Mouse (Mus musculus) forebrain, embryonic 12.5 days (tissue): ENCODE data around the gene Gm5426. TPM values are rescaled to one million over a fixed set of nuclear protein-coding genes. Genes with fewer than 3 reads are reported as not detected.
"Not testable (repeated sequence)": the region's sequence is repeated elsewhere in the genome, so short reads cannot be mapped to it uniquely, and the experiment has no call there.

Experiments used
- ATAC-seq: fragments of 200-750 bp; cut with Nextera tagmentation; 2 replicates; pipeline ENCODE4 v1.8.0; 2017; ENCODE audit warnings: moderate TSS enrichment; ENCODE audit not compliant: low FRiP score
- H3K27ac ChIP-seq: fragments of 300-500 bp; sonication (generic); 2 replicates; pipeline ENCODE4 v1.5.1; 2016; ENCODE audit warnings: mild to moderate bottlenecking
- H3K27me3 ChIP-seq: fragments of 300-500 bp; sonication (generic); 2 replicates; pipeline ENCODE4 v1.6.1; 2016; ENCODE audit warnings: mild to moderate bottlenecking
- H3K36me3 ChIP-seq: fragments of 300-500 bp; sonication (generic); replicated peaks from 2 replicates; pipeline ENCODE4 v1.6.1; 2016; ENCODE audit warnings: mild to moderate bottlenecking
- H3K4me1 ChIP-seq: fragments of 300-500 bp; sonication (generic); 2 replicates; pipeline ENCODE4 v1.6.1; 2016
- H3K4me2 ChIP-seq: fragments of 300-500 bp; sonication (generic); 2 replicates; pipeline ENCODE4 v1.6.1; 2016; ENCODE audit warnings: mild to moderate bottlenecking, moderate library complexity
- H3K4me3 ChIP-seq: fragments of 300-500 bp; sonication (generic); replicated peaks from 2 replicates; pipeline ENCODE4 v1.5.1; 2016; ENCODE audit warnings: mild to moderate bottlenecking
- H3K9ac ChIP-seq: fragments of 300-500 bp; sonication (generic); 2 replicates; pipeline ENCODE4 v1.6.1; 2016; ENCODE audit warnings: mild to moderate bottlenecking
- H3K9me3 ChIP-seq: fragments of 300-500 bp; sonication (generic); 2 replicates; pipeline ENCODE4 v1.6.1; 2016
- WGBS: fragments of 180-500 bp; shearing (Covaris S2); methylation state at CpG from one replicate; pipeline ENCODE4 v1.1.7; 2016; 5-methylcytosine and 5-hydroxymethylcytosine counted together
- polyA plus RNA-seq: library from polyadenylated mRNA; unstranded; fragments of >200 nt; fragmentation: Nextera tagmentation; extraction: Ambion mirVana; gene quantifications from 2 replicates; pipeline ENCODE4 v1.2.1, GENCODE M21; 2016

Gm5426 gene
- polyA plus RNA-seq, result not detected in 2 replicates

GRCm38 (mm10) chr10:96136451-96136850 lies at the start of gene Gm5426:
Gene Gm5426, plus strand, starts transcription at chr10:96136603.
- not testable (repeated sequence) for H3K9me3 ChIP-seq, H3K36me3 ChIP-seq, ATAC-seq, H3K4me3 ChIP-seq, H3K27me3 ChIP-seq, H3K4me2 ChIP-seq, H3K4me1 ChIP-seq, H3K27ac ChIP-seq, H3K9ac ChIP-seq
- WGBS, result 98% methylated on average over 6 of the region's 6 CpGs

DNA sequence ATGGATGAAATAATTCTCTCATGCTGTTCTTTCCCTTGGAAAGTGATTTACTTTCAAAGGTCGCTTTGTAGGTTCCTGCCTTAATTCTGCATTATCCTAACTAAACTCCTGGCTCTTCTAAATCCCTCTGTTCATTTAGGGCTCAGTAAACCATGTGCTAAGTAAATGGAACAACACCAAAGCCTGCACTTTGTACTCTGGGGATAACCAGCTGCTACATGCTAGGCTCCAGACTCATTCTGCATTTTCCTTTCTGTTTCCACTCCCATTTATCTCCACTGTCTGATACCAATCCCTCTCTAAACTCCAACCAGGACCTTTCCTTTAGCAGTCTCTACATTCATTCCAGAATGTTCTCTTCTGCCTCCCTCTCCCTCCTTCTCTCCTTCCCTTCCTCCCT lies 46.7 kb upstream of the Gm5426 start:
- no peak overlapping the region for H3K27ac ChIP-seq
- no peaks in the 10 kb centered on the region for H3K4me1 ChIP-seq
- H3K4me3 ChIP-seq, result no peak overlapping the region
- 31% methylated on average over 1 of the region's 1 CpGs for WGBS
- H3K27me3 ChIP-seq, result peaks cover 3% of the 10 kb centered on the region; the same call in 1 of the 2 replicates
- H3K9me3 ChIP-seq, result no peaks in the 10 kb centered on the region
- no peak overlapping the region for H3K4me2 ChIP-seq
- ATAC-seq, result no peak
- H3K36me3 ChIP-seq, result no peaks in the 10 kb centered on the region
- H3K9ac ChIP-seq, result no peak overlapping the region

GRCm38 (mm10) chr10:96090388-96090787 lies 46.0 kb upstream of the Gm5426 start:
- Histone ChIP-seq H3K4me1 (no peaks in the 10 kb centered on the region; the same call in 1 of the 2 replicates), H3K36me3 (no peaks in the 10 kb centered on the region), H3K4me2 (no peak overlapping the region), H3K9ac (no peak overlapping the region), H3K4me3 (no peak overlapping the region), H3K27ac (no peak overlapping the region), H3K9me3 (no peaks in the 10 kb centered on the region), H3K27me3 (peaks cover 3% of the 10 kb centered on the region; the same call in 1 of the 2 replicates)
- 84% methylated on average over 3 of the region's 3 CpGs for WGBS
- ATAC-seq, result no peak

DNA sequence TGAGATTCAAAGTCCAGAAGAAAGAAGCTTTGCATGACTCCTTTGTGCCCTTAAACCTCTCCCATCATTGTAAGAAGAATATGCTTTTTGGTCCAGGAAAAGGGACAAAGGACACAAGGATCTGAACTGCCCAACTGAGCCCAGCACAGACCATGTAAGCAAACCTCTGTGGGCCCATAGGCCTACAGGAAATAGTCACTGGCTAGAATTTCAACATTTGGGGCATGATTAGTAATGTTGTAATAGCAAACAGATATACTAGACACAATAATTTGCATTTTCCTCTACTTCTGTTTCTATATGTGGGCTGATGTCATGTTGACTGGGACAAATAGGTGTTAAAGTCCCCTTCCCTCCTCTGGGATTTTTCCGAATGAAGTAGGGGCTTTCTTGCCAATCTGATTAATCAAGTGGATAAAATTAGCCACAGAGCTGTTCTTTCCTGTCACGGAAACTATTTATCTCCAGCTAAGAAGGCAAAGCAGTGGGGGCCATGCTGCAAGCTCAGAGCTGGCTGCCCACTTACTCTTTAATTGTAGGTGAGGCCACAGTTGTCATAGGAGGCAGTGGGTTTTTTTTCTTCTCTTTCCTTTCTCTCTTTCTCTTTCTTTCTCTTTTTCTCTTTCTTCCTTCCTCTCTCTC lies 42.4 kb upstream of the Gm5426 start:
- Histone ChIP-seq H3K27ac (no peak overlapping the region), H3K4me2 (no peak overlapping the region), H3K4me3 (no peak overlapping the region), H3K27me3 (peaks cover 6% of the 10 kb centered on the region; the same call in 1 of the 2 replicates), H3K4me1 (no peaks in the 10 kb centered on the region; the same call in 1 of the 2 replicates), H3K9ac (no peak overlapping the region), H3K9me3 (no peaks in the 10 kb centered on the region), H3K36me3 (no peaks in the 10 kb centered on the region)
- ATAC-seq, result no peak
- WGBS, result 18% methylated on average over 2 of the region's 2 CpGs

DNA sequence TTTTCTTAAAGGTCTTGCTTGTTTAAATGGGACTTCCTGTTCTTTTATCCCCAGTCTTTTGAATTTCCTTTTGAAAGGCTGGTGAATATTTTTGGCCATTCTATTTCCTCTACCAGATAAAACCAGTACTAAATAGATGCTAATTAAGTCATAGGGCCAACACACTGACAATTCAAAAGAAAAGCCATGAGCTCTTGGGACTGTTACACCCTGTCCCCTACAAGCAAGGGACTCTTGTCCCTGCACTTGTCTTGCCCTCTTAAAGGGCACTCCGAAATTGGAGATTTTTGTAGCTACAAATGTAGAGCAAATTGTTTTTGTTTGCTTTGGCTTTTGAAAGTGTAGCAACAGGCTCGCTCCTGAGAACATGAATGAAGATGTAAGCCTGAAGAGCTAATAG lies 41.8 kb upstream of the Gm5426 start:
- ATAC-seq, result no peak
- Histone ChIP-seq H3K4me3 (no peak overlapping the region), H3K9me3 (no peaks in the 10 kb centered on the region), H3K27ac (no peak overlapping the region), H3K27me3 (peaks cover 6% of the 10 kb centered on the region; the same call in 1 of the 2 replicates), H3K4me1 (no peaks in the 10 kb centered on the region; the same call in 1 of the 2 replicates), H3K36me3 (no peaks in the 10 kb centered on the region), H3K9ac (no peak overlapping the region), H3K4me2 (no peak overlapping the region)
- WGBS, result 47% methylated on average over 2 of the region's 2 CpGs

DNA sequence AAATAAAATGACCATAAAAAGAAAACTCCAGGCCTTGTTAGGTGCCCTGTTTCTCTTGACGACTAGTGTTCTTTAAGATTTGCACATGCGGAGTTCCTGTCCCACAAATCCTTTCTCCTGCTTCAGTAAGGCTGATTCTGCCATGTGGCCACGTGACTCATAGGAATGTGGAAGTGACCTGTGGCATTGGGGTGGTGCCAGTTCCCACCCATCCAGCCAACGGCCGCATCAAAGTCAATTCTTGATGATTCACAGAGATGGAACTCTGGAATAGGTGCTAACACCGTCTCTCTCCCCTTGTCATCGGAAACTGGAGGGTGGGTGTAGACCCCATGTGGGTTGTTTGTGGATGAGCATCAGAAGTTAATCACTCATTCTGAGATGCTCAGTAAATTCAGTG lies 39.7 kb upstream of the Gm5426 start:
- H3K27ac ChIP-seq, result no peak overlapping the region
- H3K9ac ChIP-seq, result no peak overlapping the region
- peaks cover 6% of the 10 kb centered on the region; the same call in 1 of the 2 replicates for H3K27me3 ChIP-seq
- WGBS, result 87% methylated on average over 7 of the region's 7 CpGs
- H3K4me2 ChIP-seq, result no peak overlapping the region
- ATAC-seq, result no peak
- no peaks in the 10 kb centered on the region for H3K36me3 ChIP-seq
- no peak overlapping the region for H3K4me3 ChIP-seq
- no peaks in the 10 kb centered on the region for H3K9me3 ChIP-seq
- H3K4me1 ChIP-seq, result no peaks in the 10 kb centered on the region; the same call in 1 of the 2 replicates

DNA sequence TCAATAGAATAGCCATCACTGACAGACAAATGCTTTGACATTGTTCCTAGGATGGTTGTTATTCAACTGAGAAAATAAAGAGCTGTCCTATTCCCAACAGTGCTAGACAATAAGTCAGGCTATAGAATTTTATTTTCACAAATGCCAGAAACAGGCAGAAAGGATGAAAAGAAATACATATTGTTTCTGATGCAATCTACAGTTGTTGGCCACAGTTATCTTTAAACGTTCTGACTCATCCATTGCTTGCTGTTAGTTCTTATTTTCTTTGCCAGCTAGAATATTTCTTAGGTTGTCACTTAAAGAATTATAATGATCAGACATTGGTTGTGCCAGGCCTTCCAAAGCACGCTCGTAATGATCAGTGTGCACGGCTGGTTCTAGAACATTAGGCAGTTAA lies 35.4 kb upstream of the Gm5426 start:
- H3K27me3 ChIP-seq, result 0 out of 2 replicates have a peak, but pooled peaks cover 3% of the 10 kb centered on the region
- no peak overlapping the region for H3K4me2 ChIP-seq
- WGBS, result 74% methylated on average over 4 of the region's 4 CpGs
- H3K4me1 ChIP-seq, result no peaks in the 10 kb centered on the region
- H3K9ac ChIP-seq, result no peak overlapping the region
- no peaks in the 10 kb centered on the region for H3K9me3 ChIP-seq
- no peak overlapping the region for H3K27ac ChIP-seq
- no peak overlapping the region for H3K4me3 ChIP-seq
- no peaks in the 10 kb centered on the region for H3K36me3 ChIP-seq
- ATAC-seq, result no peak

DNA sequence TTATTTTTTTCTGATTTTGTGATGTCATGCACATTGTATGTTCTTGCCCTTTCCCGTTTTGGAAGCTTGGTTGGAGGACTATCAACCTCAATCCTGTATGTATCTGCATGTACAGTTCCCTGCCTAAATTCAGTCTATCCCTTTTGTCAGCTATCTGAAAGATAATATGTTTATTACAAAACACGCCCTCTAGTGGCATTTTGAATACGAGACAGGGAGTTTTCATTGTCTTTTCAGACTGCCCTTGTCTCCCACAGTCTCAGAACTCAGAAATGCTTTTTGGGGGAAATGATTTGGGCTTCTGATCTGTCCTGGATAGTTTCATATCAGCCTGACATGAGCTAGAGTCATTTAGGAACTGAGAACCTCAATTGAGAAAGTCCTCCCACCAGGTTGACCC lies 32.2 kb upstream of the Gm5426 start:
- Histone ChIP-seq H3K4me2 (no peak overlapping the region), H3K27me3 (no peaks in the 10 kb centered on the region), H3K4me3 (no peak overlapping the region), H3K4me1 (no peaks in the 10 kb centered on the region), H3K36me3 (no peaks in the 10 kb centered on the region), H3K9ac (no peak overlapping the region), H3K9me3 (no peaks in the 10 kb centered on the region), H3K27ac (no peak overlapping the region)
- no peak for ATAC-seq
- WGBS, result 41% methylated on average over 3 of the region's 3 CpGs

GRCm38 (mm10) chr10:96104624-96105023 lies 31.8 kb upstream of the Gm5426 start:
- Histone ChIP-seq H3K36me3 (no peaks in the 10 kb centered on the region), H3K9ac (no peak overlapping the region), H3K27ac (no peak overlapping the region), H3K27me3 (no peaks in the 10 kb centered on the region), H3K9me3 (no peaks in the 10 kb centered on the region), H3K4me3 (no peak overlapping the region), H3K4me1 (no peaks in the 10 kb centered on the region), H3K4me2 (no peak overlapping the region)
- ATAC-seq, result no peak
- 86% methylated on average over 4 of the region's 4 CpGs for WGBS

GRCm38 (mm10) chr10:96105124-96105523 lies 31.3 kb upstream of the Gm5426 start:
- no peak overlapping the region for H3K9ac ChIP-seq
- H3K4me2 ChIP-seq, result no peak overlapping the region
- H3K4me3 ChIP-seq, result no peak overlapping the region
- no peaks in the 10 kb centered on the region for H3K36me3 ChIP-seq
- H3K4me1 ChIP-seq, result no peaks in the 10 kb centered on the region
- H3K27me3 ChIP-seq, result no peaks in the 10 kb centered on the region
- ATAC-seq, result no peak
- H3K27ac ChIP-seq, result no peak overlapping the region
- H3K9me3 ChIP-seq, result no peaks in the 10 kb centered on the region
- WGBS, result 89% methylated on average over 2 of the region's 2 CpGs

GRCm38 (mm10) chr10:96106972-96107720 lies 29.3 kb upstream of the Gm5426 start:
- Histone ChIP-seq H3K9me3 (no peaks in the 10 kb centered on the region), H3K27ac (no peak overlapping the region)
- WGBS, result 76% methylated on average over 4 of the region's 4 CpGs

GRCm38 (mm10) chr10:96107825-96108224 lies 28.6 kb upstream of the Gm5426 start:
- H3K9ac ChIP-seq, result no peak overlapping the region
- H3K27me3 ChIP-seq, result no peaks in the 10 kb centered on the region
- 78% methylated on average over 1 of the region's 1 CpGs for WGBS
- H3K4me1 ChIP-seq, result no peaks in the 10 kb centered on the region
- H3K27ac ChIP-seq, result no peak overlapping the region
- no peaks in the 10 kb centered on the region for H3K9me3 ChIP-seq
- H3K4me2 ChIP-seq, result no peak overlapping the region
- H3K36me3 ChIP-seq, result no peaks in the 10 kb centered on the region
- ATAC-seq, result no peak
- H3K4me3 ChIP-seq, result no peak overlapping the region

More at GRCm38 (mm10) chr10:96106972-96107720, 29.3 kb upstream of the Gm5426 start:
- Histone ChIP-seq H3K4me1 (no peaks in the 10 kb centered on the region), H3K9ac (no peak overlapping the region), H3K4me2 (no peak overlapping the region), H3K4me3 (no peak overlapping the region), H3K36me3 (no peaks in the 10 kb centered on the region), H3K27me3 (no peaks in the 10 kb centered on the region)
- no peak for ATAC-seq

- ATAC-seq, result no peak
- WGBS, result 93% methylated on average over 3 of the region's 3 CpGs
- Histone ChIP-seq H3K4me1 (no peaks in the 10 kb centered on the region), H3K4me2 (no peak overlapping the region), H3K36me3 (no peaks in the 10 kb centered on the region), H3K9ac (no peak overlapping the region), H3K27me3 (no peaks in the 10 kb centered on the region), H3K27ac (no peak overlapping the region), H3K9me3 (no peaks in the 10 kb centered on the region), H3K4me3 (no peak overlapping the region)
These were observed 21.1 kb upstream of the Gm5426 start for GRCm38 (mm10) chr10:96115325-96115724.
